Mouse (Mus musculus): ENCODE results near the gene Padi1.

DNA sequence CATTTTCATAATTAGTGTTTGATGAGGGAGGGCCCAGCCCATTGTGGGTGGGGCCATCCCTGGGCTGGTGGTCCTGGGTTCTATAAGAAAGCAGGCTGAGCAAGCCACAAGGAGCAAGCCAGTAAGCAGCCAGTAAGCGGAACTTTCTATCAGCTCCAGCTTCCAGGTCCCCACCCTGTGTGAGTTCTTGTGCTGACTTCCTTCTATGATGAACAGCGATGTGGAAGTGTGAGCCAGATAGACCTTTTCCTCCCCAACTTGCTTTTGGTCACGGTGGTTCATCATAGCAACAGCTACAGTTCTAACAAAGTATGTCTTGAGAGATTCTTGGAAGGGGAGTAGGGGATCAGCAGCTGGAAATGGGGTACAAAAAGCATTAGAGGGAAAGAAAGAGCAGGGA lies 79.6 kb downstream of the Padi1 start:
- TF ChIP-seq TAL1 (IDR thresholded peaks at IDR 0.05; ENCODE audit: low read length) = no peak
- TF ChIP-seq GATA1 (IDR thresholded peaks at IDR 0.05; ENCODE audit: low read length) = no peak

All from erythroblast, embryonic 14.5 days (primary cell).